Mouse (Mus musculus) heart, postnatal 14 days (tissue): ENCODE measurements around the gene Pelp1. TPM values are rescaled to one million over a fixed set of nuclear protein-coding genes. Genes with fewer than 3 reads are reported as not detected.

ENCODE experiments used
- DNase-seq, 2 experiments: peaks; one replicate each; pipeline ENCODE4 v3.0.0; 2021 to 2022
- intact Hi-C: fragments of 180-260 bp; cut with DNase I; formaldehyde crosslinking; loops from one replicate; pipeline ENCODE4 v1.15.1; 2025
- long read RNA-seq, 2 experiments: library from polyadenylated mRNA; stranded (forward); transcript quantifications; one replicate each; pipeline ENCODE4 v2.0.0; 2021
- total RNA-seq, 2 experiments: library from RNA; stranded (reverse); gene quantifications; 2 replicates each; pipeline ENCODE4 v1.2.3; 2021

Pelp1 gene
- 10 to 100 TPM; 19.8 to 22.9 TPM for total RNA-seq
- long read RNA-seq, experiment 1, transcript Pelp1-201 (17 exons, 3,435 nt) = major isoform, 13 of 17 reads
- long read RNA-seq, experiment 1, partial matches to known transcripts = 4 of 17 reads
- long read RNA-seq, experiment 1, other reads (novel, unspliced or antisense) = 0 of 17 reads
- long read RNA-seq, experiment 2, transcript Pelp1-201 (17 exons, 3,435 nt) = major isoform, 12 of 17 reads
- long read RNA-seq, experiment 2, partial matches to known transcripts = 4 of 17 reads
- long read RNA-seq, experiment 2, other reads (novel, unspliced or antisense) = 1 of 17 reads

DNA sequence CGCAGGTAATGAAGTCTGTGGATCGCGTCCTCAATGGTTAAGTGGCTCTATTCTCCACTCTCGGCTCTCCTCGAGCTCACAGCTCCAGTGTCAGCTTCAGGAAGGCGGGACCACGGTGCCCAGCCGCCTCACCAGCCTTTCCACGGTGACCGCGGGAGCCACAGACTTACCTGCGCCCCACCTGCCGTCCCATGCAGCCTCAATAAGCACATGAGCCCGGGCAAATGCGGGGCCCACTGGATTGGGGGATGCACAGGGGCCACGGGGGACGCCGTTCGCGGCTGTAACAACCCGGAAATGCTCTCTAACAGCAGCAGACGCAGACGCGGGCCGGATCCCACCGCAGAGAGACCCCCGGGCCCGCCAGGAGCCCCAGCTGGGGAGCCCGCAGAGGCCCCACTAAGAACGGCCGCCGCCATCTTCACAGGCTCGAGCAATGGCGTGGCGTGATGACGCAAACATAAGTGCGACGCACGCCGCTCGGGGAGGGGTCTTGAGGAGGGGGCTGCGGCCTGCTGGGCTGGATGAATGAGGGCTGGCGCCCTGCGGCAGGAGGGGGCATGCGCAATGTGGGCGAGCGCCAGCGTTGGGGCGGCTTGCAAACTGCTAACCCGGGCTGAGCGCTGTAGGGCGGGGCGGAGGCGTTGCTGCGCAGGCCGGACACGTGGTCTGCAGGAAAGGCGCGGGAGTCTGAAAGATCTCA lies at the start of gene Pelp1:
Gene Pelp1 (minus strand): TSS at position 438 of the 703 bp plus-strand sequence.
- peak; percentile 86 to 88 for DNase-seq
- intact Hi-C loops = loop anchor here (2.0 to 10.0 kb wide), 2 partner anchors 21 to 205 kb away; partner anchors contain the start of genes 4930544D05Rik and Chrne

DNA sequence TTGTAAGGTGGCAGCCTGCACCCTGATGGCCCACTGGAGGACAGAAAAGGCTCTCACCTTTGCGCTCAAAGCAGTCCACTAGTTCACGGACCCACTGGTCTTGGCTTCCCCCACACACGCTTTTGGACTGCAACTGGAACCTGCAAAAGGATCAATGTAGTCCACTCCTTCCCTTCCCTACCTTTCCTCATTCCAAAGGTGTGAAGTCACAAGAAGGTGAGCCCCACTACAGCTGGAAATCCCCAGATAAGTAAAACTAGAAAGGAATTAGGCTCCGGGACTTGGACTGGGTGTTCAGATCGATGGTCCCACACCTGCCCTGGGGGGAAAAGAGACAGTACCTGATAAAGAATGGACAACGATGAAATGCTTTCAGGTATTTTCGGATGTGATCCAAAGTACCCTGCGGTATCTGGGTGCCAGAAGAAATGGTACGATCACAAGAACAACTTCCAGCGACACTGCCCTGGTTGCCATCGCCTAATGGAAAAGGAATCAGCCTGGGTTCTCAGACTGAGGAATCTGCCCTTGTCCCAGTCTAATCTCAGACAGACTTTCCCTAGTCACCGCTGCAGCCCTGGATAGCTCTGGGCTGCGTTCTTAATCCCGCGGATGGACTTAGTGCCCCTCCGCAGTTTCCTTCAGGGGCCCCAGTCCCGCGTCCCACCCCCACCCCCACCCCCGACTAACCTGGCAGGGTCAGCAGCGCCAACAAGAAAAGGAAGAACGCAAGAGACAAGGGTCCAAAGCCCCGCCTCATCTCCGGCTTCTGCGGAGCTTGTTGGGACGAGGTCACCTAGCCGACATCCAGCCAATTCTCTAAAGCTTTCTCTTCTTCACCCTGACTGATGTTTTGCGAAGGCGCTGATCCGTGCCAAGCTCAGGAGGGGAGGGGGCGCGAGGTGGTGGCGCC lies 49.1 kb upstream of the Pelp1 start, which contains the start of gene Zmynd15:
Gene Zmynd15 (plus strand): TSS at position 746 of the 913 bp plus-strand sequence.
- DNase-seq = no peak

DNA sequence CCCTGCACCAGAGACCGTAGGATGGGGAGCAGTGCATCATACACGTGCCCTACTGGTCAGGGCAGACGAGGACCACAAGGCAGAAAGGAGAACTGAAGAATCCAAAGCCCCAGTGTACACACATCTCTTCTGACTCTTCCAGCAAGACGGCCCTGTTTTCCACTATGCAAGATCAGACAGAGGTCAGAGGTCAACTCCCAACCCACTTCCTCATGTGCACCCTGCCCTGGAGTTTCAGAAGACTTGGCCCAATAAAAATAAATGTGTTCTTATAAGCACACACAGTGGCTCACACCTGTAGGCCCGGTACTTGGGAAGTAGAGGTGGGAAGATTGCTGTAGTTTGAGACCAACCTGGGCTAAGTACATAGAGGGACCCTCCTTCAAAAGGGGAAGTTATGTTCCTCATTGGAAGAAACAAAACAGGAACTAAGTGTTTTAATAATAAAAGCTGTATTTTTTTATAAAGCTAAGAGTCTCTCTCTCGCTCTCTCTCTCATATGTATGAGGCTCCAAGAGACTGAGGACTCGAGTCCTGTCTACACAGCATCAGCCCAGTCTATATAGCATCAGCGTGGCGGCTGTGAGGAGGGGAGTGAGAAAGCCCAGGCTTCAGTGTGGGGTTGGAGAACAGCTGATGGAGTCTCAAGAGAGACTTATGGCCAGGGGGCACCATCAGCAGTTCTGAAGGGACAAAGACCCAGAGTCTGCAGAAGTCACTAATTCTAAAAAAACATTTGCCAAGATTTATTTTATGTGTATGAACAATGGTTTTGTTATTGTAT lies 43.6 kb upstream of the Pelp1 start:
- intact Hi-C loops = loop anchor here (2.0 kb wide), 2 partner anchors 39 to 51 kb away; partner anchors contain the start of gene Tm4sf5

More for the DNA sequence above, 49.1 kb upstream of the Pelp1 start, which contains the start of gene Zmynd15:
- intact Hi-C loops = no loop called here

DNA sequence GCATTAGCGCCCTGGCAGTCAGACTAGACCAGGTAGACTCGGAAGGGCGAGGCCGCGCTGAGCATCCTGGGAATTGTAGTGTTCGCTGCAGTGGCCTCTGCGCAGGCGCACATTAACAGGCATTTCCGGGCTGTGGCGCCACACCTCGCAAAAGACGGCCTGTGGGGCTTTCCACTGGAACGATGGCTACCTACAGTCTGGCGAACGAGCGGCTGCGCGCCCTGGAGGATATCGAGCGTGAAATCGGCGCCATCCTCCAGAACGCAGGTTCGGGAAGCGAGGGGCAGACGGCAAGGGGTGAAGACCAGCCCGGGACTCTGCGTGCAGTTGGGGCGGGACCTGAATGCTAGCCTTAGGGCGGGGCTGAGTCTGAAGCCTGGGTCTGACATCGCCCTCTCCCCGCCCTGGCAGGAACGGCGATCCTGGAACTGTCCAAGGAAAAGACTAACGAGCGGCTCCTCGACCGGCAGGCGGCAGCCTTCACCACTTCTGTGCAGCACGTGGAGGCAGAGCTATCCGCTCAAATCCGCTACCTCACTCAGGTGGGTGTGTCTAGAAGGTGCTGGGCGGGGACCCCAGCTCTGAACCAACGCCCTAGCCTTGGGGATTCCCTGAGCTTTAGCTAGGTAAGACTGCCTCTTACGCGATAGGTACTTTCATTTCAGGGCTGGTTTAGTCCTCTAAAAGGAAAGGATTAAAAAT lies 42.1 kb upstream of the Pelp1 start, which contains the start of gene Med11:
Gene Med11 (plus strand): TSS at position 123 of the 702 bp plus-strand sequence.
- intact Hi-C loops = loop anchor here (2.0 kb wide), 3 partner anchors 19 to 53 kb away; partner anchors contain the start of genes Arrb2 and Tm4sf5
- DNase-seq = peak; percentile 96

More for the DNA sequence above, 43.6 kb upstream of the Pelp1 start:
- DNase-seq = no peak

DNA sequence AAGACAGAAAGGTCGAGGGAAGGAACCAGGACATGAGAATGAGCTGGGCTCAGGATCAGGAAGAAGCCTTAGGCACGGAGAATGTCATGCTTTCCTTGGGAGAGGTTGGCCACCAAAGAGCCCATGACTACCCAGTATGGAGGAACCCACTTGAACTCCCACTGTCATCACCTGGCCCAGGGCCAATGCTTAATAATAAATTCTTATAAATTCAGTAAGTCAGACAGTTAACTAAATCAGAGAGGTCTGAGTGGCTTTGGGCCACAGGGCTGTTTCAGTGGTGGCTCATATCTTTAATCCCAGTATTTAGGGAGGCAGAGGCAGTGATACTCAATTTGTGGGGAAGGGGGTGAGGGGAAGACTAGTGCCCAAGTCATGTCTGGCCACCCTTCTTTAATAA lies 41.1 kb upstream of the Pelp1 start:
- no peak for DNase-seq
- intact Hi-C loops = loop anchor here (2.0 kb wide), 1 partner anchor 18 kb away; the partner anchor contains the start of gene Arrb2

DNA sequence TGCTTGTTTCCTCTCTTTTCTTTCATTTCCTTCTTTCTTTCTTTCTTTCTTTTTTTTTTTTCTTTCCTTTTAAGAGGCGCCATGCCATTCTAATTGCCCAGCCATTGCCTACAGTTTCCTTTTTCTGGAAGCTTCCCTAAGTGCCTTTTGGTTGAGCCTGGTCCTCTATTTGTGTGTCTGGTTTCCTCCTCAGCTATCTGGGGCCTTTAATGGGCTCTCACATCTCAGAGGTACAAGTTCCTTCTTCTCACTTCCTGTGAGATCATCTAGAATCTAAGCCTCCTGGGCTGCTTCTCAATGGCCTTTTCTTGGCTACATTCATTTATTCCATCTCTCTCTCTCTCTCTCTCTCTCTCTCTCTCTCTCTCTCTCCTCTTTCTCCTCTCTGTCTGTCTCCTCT lies 37.5 kb upstream of the Pelp1 start:
- intact Hi-C loops = no loop called here
- DNase-seq = no peak

DNA sequence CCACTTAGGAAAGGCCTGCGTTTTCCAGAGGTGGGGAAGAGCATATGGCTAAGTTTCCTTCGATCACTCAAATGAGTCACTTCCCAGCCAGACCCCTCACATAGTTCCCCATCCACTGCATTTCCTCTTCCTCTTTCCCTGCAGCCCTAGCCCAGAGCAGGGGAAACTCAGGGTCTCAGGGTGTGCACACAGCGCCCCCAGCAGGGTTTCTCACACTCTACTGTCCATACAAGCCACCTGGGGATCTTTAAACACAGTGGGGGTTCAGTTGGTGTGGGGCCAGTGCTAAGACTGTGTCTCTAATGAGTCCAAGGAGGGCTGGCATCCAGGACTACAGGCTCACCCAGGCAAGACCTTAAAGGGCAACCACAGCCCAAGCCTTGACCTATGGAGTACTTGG lies 36.9 kb upstream of the Pelp1 start:
- intact Hi-C loops = no loop called here
- no peak for DNase-seq

DNA sequence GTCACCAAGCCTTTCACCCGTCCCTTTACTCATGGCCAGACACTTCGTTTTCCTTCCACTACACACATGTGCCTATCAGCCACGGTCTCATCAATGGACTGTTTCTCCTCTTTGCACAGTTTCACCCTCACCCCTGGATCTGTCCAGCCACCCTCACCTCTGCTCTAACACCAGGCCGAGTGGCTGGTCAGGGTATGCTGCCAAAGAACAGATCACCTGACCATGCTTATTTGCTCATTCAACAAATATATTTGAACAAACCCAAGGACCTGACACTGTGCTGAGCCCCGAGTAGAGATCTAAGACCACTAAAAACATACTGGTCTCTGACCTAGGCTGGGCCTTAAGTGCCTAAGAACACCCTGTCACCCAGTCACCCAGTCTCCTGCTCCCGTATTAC lies 34.8 kb upstream of the Pelp1 start:
- DNase-seq = no peak
- intact Hi-C loops = no loop called here

DNA sequence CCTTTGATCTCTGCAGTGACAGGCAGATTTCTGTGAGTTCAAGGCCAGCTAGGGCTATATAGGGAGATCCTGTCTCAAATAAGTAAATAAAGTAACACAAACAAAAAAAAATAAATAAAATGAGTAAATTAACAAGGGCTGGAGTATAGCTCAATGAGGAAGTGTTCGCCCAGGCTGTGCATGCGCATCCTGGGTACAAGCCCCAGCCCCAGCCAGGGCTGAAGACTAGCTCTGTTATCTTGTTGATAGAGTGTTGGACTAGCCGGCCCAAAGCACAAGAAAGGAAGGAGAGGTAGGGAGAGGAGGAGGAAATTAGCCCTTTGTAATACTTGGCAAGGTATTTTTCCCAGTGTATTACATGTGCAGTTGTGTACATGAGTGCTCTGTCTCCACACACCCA lies 34.1 kb upstream of the Pelp1 start:
- intact Hi-C loops = no loop called here

DNA sequence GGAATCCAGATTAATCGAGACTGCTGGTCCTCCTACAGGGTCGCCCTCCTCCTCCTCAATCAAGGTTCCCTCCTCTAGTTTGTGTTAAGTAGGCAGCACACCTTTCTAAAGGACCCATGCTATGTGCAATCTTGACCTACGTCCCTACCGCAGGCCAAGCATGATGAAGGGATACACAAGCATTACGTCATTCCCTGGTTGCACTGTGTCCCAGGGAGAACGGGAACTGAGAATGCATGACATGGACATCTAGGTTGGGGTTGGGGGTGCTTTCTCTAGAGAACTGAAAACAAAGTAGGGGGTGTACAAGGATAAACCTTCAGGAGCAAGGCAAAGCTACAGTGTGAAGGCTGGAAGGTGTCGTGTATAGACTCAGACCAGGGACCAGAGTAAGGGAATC lies 32.1 kb upstream of the Pelp1 start:
- intact Hi-C loops = no loop called here
- DNase-seq = no peak

More for the DNA sequence above, 34.1 kb upstream of the Pelp1 start:
- no peak for DNase-seq

DNA sequence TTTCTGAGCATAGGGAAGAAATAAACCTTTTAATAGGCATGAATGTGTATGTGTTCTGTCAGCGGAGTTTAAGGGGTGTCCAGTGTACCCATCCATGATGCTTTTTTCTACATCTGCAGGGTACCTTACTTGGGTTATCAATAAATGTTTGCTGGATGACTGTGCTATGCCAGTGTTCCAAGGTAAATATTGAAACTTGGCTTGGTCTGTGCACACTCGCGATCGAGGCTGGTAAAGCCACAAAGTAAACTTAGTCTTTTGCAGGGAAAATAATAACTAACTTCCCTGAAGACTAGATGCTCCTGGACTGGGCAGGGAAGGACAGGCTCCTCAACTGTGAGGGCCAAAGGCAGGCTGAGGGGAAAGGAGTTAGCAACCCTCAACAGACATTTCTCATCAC lies 30.8 kb upstream of the Pelp1 start:
- intact Hi-C loops = no loop called here
- DNase-seq = no peak

DNA sequence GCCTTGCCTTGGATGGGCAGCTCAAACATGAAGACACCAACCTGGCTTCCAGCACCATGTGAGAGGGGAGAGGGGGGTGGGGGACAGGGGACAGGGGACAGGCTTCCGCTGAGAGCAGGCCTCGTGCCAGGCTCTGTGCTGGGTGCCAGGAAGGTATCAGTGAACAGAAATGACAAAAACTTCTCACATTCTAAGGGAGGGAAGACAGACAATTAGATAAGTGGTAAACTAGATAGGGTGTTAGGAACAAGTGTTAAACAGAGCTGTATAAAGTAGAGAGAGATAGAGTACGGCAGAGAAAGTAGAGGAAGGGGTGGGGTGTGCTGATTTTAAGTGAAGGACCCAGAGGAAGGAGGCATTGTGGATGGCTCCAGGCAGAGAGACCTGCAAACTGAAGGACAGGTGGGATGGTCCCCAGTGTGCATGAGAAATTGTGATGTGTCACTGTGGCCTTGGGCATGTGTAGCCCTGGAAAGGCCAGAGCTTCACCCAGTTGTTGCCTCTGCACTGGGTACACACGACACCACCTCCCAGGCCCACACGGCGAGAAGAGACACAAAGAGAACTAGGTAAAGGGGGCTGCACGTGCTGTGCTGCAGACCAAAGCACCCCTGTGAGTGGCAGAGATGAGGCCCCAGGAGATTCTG lies 29.0 kb upstream of the Pelp1 start:
- intact Hi-C loops = loop anchor here (10.0 kb wide), 1 partner anchor 166 kb away; no protein-coding TSS in a partner anchor
- no peak for DNase-seq

DNA sequence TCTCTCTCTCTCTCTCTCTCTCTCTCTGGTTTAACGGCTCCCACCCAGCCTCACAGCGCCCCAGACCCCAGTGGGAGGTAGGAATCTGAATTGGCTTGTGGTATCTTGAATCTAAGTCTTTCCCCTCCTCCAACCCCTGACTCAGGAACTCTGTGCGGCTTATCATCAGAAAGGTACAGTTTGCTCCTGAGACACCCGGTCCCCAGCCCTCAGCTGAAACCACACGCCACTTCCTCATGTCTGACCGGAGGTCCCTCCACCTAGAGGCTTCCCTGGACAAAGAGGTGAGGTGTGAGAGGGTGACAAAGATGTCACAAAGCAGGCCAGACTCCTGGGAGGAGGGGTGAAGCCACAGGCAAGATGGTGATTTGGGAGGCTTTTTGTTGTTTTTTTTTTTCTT lies 27.6 kb upstream of the Pelp1 start:
- intact Hi-C loops = loop anchor here (10.0 kb wide), 1 partner anchor 167 kb away; no protein-coding TSS in a partner anchor

DNA sequence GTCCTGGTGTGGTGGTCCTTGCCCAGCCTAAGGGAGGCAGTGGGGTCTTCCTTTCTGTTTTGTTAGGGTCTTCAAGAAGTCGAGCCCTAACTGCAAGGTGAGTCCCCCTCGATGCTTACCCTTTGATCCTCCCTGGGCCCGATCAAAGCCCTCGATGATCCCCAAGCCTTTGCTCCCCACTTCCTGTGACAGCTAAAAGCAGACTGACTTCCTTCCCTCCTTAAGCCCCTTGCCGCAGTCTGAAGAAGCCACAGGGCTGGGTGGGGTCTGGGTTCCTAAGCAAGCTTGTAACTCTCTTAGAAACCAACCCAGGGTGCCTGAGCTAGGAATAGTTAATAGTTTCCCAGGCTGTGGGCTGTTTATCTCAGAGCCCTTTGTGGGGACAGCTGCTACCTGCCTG lies 25.6 kb upstream of the Pelp1 start:
- DNase-seq = no peak
- intact Hi-C loops = loop anchor here (10.0 kb wide), 1 partner anchor 169 kb away; no protein-coding TSS in a partner anchor

More for the DNA sequence above, 27.6 kb upstream of the Pelp1 start:
- DNase-seq = no peak

DNA sequence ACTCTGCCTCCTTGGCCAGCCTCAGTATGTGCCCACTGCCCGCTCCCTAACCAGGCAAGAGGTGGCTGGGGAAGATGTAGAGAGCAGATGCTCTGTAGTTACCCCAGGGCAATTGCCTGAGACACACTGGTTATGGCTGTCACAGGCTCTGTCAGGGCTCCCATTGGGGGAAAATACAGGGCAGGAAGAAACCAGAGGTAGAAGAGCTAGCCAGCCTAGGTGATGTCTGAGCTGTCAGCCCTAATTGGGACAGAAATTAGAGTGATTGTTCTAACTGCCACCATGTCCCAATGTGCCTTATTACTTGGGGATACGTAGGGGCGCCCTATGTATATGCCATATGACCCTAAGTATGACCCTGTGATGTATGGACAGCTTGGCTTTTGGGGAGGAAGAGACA lies 24.1 kb upstream of the Pelp1 start:
- intact Hi-C loops = loop anchor here (2.0 to 10.0 kb wide), 4 partner anchors 17 to 323 kb away; partner anchors contain the start of genes Med11 and Tm4sf5
- DNase-seq = no peak

DNA sequence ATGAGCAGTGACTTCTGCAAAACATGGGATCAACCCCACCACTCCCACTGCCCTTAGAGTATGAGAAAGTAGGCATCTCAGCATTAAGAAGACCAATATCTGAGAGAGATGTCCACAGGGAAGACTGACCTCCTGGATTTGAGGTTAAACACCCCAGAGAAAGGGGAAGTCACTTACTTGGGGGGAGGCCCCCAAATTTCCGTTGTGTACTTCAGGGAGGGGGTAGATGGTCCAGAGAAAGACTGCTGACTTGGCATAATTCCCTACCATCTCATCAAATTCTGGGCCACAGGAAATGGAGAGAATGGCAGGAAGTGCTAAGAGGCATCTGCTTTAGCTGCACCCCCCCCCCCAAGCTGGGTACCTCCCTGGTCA lies 23.7 kb upstream of the Pelp1 start:
- no peak for DNase-seq
- intact Hi-C loops = loop anchor here (2.0 to 10.0 kb wide), 4 partner anchors 17 to 324 kb away; partner anchors contain the start of genes Med11 and Tm4sf5

DNA sequence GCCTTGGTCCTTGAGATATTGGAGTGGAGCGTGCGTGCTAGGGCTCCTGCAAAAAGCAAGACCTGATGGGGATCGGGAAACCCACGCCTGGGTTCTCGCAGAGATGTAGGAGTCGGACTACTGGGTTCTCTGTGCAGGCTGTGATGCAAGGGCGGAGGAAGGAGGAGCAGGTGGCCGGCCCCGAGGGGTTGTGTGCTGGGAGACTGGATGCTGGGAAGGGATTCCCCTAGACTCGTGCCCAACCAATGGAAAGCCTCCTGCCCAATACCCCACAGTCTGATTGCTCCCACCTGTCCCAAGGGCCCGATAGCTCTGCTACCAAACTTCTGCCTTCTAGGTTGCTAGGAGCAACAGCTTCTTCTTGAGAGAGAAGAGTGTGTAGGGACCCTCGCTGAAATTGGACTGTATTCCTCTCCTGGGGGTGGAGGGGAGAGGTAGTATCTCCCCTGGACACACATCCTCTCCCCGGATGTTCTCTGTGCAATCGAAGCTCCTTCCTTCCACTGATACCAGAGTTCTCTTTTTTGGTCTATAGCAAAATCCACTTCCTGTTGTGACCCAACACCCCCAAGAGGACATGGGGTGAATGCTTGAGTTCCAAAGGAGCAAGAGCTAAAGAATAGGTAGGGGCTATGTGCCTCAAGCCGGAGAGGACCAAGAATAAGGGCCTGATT lies 23.2 kb upstream of the Pelp1 start:
- peak in 1 of 2 experiments; percentile 39 for DNase-seq
- intact Hi-C loops = loop anchor here (2.0 to 10.0 kb wide), 4 partner anchors 18 to 324 kb away; partner anchors contain the start of genes Med11 and Tm4sf5
